Mouse (Mus musculus) intestine, embryonic 16.5 days (tissue): Measurements from ENCODE around the gene Sez6l. TPM values are rescaled to one million over a fixed set of nuclear protein-coding genes. Genes with fewer than 3 reads are reported as not detected.

Experiments
- polyA plus RNA-seq: library from polyadenylated mRNA; unstranded; fragments of >200 nt; fragmentation: Nextera tagmentation; extraction: Ambion mirVana; gene quantifications from 2 replicates; pipeline ENCODE4 v1.2.1, GENCODE M21; 2015

Sez6l gene
- polyA plus RNA-seq, 1 experiment from 2014 or later = 1.5 TPM

Other genes starting within 250 kb of the Sez6l start
- 28.5 and 30.4 TPM in 2 replicates for gene Srrd, start 234.1 kb downstream of the Sez6l start, polyA plus RNA-seq
- 47.1 and 48.4 TPM in 2 replicates for gene Hps4, start 234.1 kb downstream of the Sez6l start, polyA plus RNA-seq
- 0.06 and 0.22 TPM in 2 replicates for gene Gm6583, start 221.2 kb downstream of the Sez6l start, polyA plus RNA-seq
- 1.9 and 2.5 TPM in 2 replicates for gene Asphd2, start 182.3 kb downstream of the Sez6l start, polyA plus RNA-seq
- gene Gm6588, start 127.8 kb downstream of the Sez6l start, polyA plus RNA-seq = not detected in 2 replicates